Mouse (Mus musculus) midbrain, embryonic 15.5 days (tissue): ENCODE data around the gene Fkbp5. TPM values are rescaled to one million over a fixed set of nuclear protein-coding genes. Genes with fewer than 3 reads are reported as not detected.

Experiments
- ATAC-seq: fragments of 200-750 bp; cut with Nextera tagmentation; replicated peaks from 2 replicates; pipeline ENCODE4 v1.8.0; 2017; ENCODE audit warnings: moderate TSS enrichment
- H3K27ac ChIP-seq: fragments of 300-500 bp; sonication (generic); 2 replicates; pipeline ENCODE4 v1.5.1; 2015; ENCODE audit warnings: mild to moderate bottlenecking, inconsistent platforms
- H3K27me3 ChIP-seq: fragments of 300-500 bp; sonication (generic); replicated peaks from 2 replicates; pipeline ENCODE4 v1.6.1; 2015; ENCODE audit warnings: inconsistent platforms
- H3K36me3 ChIP-seq: fragments of 300-500 bp; sonication (generic); replicated peaks from 2 replicates; pipeline ENCODE4 v1.6.1; 2015; ENCODE audit warnings: inconsistent platforms
- H3K4me1 ChIP-seq: fragments of 300-500 bp; sonication (generic); 2 replicates; pipeline ENCODE4 v1.6.1; 2015; ENCODE audit warnings: inconsistent platforms
- H3K4me2 ChIP-seq: fragments of 300-500 bp; sonication (generic); 2 replicates; pipeline ENCODE4 v1.6.1; 2015; ENCODE audit warnings: inconsistent platforms, mild to moderate bottlenecking, moderate library complexity
- H3K4me3 ChIP-seq: fragments of 300-500 bp; sonication (generic); 2 replicates; pipeline ENCODE4 v1.5.1; 2015; ENCODE audit warnings: mild to moderate bottlenecking, inconsistent platforms
- H3K9ac ChIP-seq: fragments of 300-500 bp; sonication (generic); 2 replicates; pipeline ENCODE4 v1.6.1; 2015; ENCODE audit warnings: mild to moderate bottlenecking, inconsistent platforms
- H3K9me3 ChIP-seq: fragments of 300-500 bp; sonication (generic); 2 replicates; pipeline ENCODE4 v1.6.1; 2016; ENCODE audit warnings: inconsistent platforms
- WGBS: fragments of 180-500 bp; shearing (Covaris S2); methylation state at CpG from one replicate; pipeline ENCODE4 v1.1.7; 2015; ENCODE audit warnings: mixed read lengths; 5-methylcytosine and 5-hydroxymethylcytosine counted together
- polyA plus RNA-seq: library from polyadenylated mRNA; unstranded; fragments of >200 nt; fragmentation: Nextera tagmentation; extraction: Ambion mirVana; gene quantifications from 2 replicates; pipeline ENCODE4 v1.2.1, GENCODE M21; 2015

Gene Fkbp5
- polyA plus RNA-seq, 1 experiment from 2014 or later = 39.8 TPM

DNA sequence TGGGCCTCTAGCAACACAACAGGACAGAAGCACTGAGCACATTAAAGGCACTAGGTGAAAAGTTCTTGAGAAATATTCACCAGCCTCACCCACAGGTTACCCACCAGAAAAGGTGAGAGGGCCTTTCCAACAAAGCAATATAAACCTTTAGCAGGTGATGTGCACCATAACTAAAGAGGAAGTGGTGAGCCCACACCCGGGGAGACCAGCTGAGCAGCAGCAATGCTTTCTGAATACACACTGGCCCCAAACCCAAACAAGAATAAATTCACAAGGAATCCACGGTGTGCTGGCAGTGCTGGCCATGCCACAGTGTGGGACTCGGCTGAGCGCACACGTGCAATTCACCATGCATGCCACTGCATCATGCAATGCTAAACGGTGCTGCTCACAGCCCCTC, 74.7 kb downstream of the Fkbp5 start:
- 74% methylated on average over 6 of the region's 6 CpGs for WGBS

GRCm38 (mm10) chr17:28438342-28439115, 78.8 kb downstream of the Fkbp5 start:
- 88% methylated on average over 6 of the region's 6 CpGs for WGBS
- Histone ChIP-seq H3K9ac (no peak overlapping the region), H3K27ac (no peak overlapping the region), H3K4me3 (no peak overlapping the region), H3K4me1 (no peaks in the 10 kb centered on the region), H3K4me2 (no peak overlapping the region), H3K27me3 (no peaks in the 10 kb centered on the region), H3K9me3 (no peaks in the 10 kb centered on the region), H3K36me3 (peaks cover 8% of the 10 kb centered on the region; the same call in 1 of the 2 replicates)
- no peak for ATAC-seq

More for the DNA sequence above, 74.7 kb downstream of the Fkbp5 start:
- Histone ChIP-seq H3K9ac (no peak overlapping the region), H3K4me1 (no peaks in the 10 kb centered on the region), H3K9me3 (no peaks in the 10 kb centered on the region), H3K27me3 (no peaks in the 10 kb centered on the region), H3K27ac (no peak overlapping the region), H3K4me2 (no peak overlapping the region), H3K36me3 (peaks cover 4% of the 10 kb centered on the region; the same call in 1 of the 2 replicates), H3K4me3 (no peak overlapping the region)
- no peak for ATAC-seq

GRCm38 (mm10) chr17:28437938-28438337, 79.4 kb downstream of the Fkbp5 start:
- Histone ChIP-seq H3K27ac (no peak overlapping the region), H3K4me2 (no peak overlapping the region), H3K36me3 (peaks cover 8% of the 10 kb centered on the region; the same call in 1 of the 2 replicates), H3K9ac (no peak overlapping the region), H3K9me3 (no peaks in the 10 kb centered on the region), H3K4me1 (no peaks in the 10 kb centered on the region), H3K27me3 (no peaks in the 10 kb centered on the region), H3K4me3 (no peak overlapping the region)
- ATAC-seq = no peak
- WGBS = 57% methylated on average over 2 of the region's 2 CpGs

DNA sequence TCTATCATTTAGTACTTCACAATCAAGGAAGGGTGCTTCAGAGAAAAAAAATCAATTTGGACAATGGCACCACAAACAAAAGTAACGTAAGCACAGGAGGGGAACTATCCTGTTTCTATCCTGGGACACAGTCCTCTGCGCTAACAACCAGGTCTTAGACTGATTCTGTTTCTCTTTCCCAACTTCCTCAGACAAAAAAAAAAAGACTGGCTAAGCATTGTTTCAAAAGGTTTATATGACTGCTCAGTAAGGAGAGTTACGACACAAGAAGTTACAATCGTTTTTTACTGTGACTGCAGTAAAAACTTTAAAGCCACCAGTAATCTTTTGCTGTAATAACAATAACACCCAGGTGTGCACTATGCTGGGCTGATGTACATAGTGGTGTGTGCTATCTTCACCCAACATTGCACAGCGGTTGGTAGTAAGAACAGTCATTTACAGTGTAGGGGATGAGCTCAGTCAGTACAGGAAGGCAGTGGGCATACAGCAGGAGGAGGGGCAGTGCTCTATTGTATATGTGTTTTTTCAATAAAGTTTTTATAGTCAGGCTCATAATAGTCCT, 82.3 kb downstream of the Fkbp5 start:
- 87% methylated on average over 5 of the region's 5 CpGs for WGBS
- H3K4me1 ChIP-seq = no peaks in the 10 kb centered on the region
- no peaks in the 10 kb centered on the region for H3K9me3 ChIP-seq
- no peak overlapping the region for H3K4me2 ChIP-seq
- no peak for ATAC-seq
- no peak overlapping the region for H3K9ac ChIP-seq
- H3K4me3 ChIP-seq = no peak overlapping the region
- H3K27ac ChIP-seq = no peak overlapping the region
- H3K36me3 ChIP-seq = peaks cover 8% of the 10 kb centered on the region; the same call in 1 of the 2 replicates
- no peaks in the 10 kb centered on the region for H3K27me3 ChIP-seq

DNA sequence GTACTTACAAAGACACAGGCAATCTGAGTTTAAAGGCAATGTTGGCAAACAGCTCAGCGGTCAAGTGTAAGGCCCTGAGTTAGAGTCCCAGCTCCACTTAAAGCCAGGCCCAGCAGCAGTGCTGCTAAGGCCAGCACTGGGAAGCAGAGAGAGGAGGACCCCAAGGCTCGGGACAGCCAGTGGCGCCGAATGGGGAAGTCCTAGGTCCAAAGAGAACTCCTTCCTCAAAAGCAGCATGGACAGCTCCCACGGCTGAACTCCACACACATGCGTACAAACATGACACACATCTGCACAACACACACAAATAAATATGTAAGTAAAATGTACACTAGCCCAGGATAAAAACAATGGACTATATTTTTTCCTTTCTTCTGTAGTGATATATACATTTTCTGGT, 84.3 kb downstream of the Fkbp5 start:
- no peaks in the 10 kb centered on the region for H3K27me3 ChIP-seq
- ATAC-seq = no peak
- no peaks in the 10 kb centered on the region for H3K9me3 ChIP-seq
- no peak overlapping the region for H3K4me2 ChIP-seq
- no peak overlapping the region for H3K27ac ChIP-seq
- WGBS = 92% methylated on average over 6 of the region's 6 CpGs
- no peak overlapping the region for H3K9ac ChIP-seq
- H3K4me3 ChIP-seq = no peak overlapping the region
- H3K36me3 ChIP-seq = 0 out of 2 replicates have a peak, but pooled peaks cover 3% of the 10 kb centered on the region
- no peaks in the 10 kb centered on the region for H3K4me1 ChIP-seq

- no peak for ATAC-seq
- Histone ChIP-seq H3K27me3 (no peaks in the 10 kb centered on the region), H3K4me1 (no peaks in the 10 kb centered on the region), H3K36me3 (0 out of 2 replicates have a peak, but pooled peaks cover 3% of the 10 kb centered on the region), H3K9ac (no peak overlapping the region), H3K9me3 (no peaks in the 10 kb centered on the region), H3K4me3 (no peak overlapping the region), H3K4me2 (no peak overlapping the region), H3K27ac (no peak overlapping the region)
- WGBS = 93% methylated on average over 6 of the region's 6 CpGs
These were observed 85.4 kb downstream of the Fkbp5 start for GRCm38 (mm10) chr17:28431931-28432335.

GRCm38 (mm10) chr17:28431038-28431437, 86.3 kb downstream of the Fkbp5 start:
- Histone ChIP-seq H3K4me1 (no peaks in the 10 kb centered on the region), H3K4me2 (no peak overlapping the region), H3K9me3 (no peaks in the 10 kb centered on the region), H3K27ac (no peak overlapping the region), H3K27me3 (no peaks in the 10 kb centered on the region), H3K9ac (no peak overlapping the region), H3K36me3 (no peaks in the 10 kb centered on the region), H3K4me3 (no peak overlapping the region)
- no peak for ATAC-seq
- 83% methylated on average over 7 of the region's 7 CpGs for WGBS

GRCm38 (mm10) chr17:28428474-28429258, 88.7 kb downstream of the Fkbp5 start:
- Histone ChIP-seq H3K27me3 (no peaks in the 10 kb centered on the region), H3K36me3 (no peaks in the 10 kb centered on the region), H3K9ac (no peak overlapping the region), H3K4me3 (no peak overlapping the region), H3K4me1 (no peaks in the 10 kb centered on the region), H3K27ac (no peak overlapping the region), H3K4me2 (no peak overlapping the region), H3K9me3 (no peaks in the 10 kb centered on the region)
- WGBS = 86% methylated on average over 15 of the region's 15 CpGs
- ATAC-seq = no peak

- no peaks in the 10 kb centered on the region for H3K27me3 ChIP-seq
- 94% methylated on average over 6 of the region's 6 CpGs for WGBS
These were observed 89.7 kb downstream of the Fkbp5 start for GRCm38 (mm10) chr17:28427666-28428065.

GRCm38 (mm10) chr17:28424373-28424772, 93.0 kb downstream of the Fkbp5 start:
- no peaks in the 10 kb centered on the region for H3K27me3 ChIP-seq
- no peak overlapping the region for H3K9ac ChIP-seq
- no peak overlapping the region for H3K4me3 ChIP-seq
- H3K27ac ChIP-seq = no peak overlapping the region
- ATAC-seq = no peak
- no peak overlapping the region for H3K4me2 ChIP-seq
- no peaks in the 10 kb centered on the region for H3K9me3 ChIP-seq
- H3K36me3 ChIP-seq = no peaks in the 10 kb centered on the region
- 83% methylated on average over 6 of the region's 6 CpGs for WGBS
- no peaks in the 10 kb centered on the region for H3K4me1 ChIP-seq

More at GRCm38 (mm10) chr17:28427666-28428065, 89.7 kb downstream of the Fkbp5 start:
- Histone ChIP-seq H3K4me2 (no peak overlapping the region), H3K27ac (no peak overlapping the region), H3K9ac (no peak overlapping the region), H3K4me1 (no peaks in the 10 kb centered on the region), H3K4me3 (no peak overlapping the region), H3K36me3 (no peaks in the 10 kb centered on the region), H3K9me3 (no peaks in the 10 kb centered on the region)
- ATAC-seq = no peak

GRCm38 (mm10) chr17:28421071-28421470, 96.3 kb downstream of the Fkbp5 start:
- no peak overlapping the region for H3K4me3 ChIP-seq
- WGBS = 88% methylated on average over 5 of the region's 5 CpGs
- ATAC-seq = no peak

More at GRCm38 (mm10) chr17:28421071-28421470, 96.3 kb downstream of the Fkbp5 start:
- Histone ChIP-seq H3K4me2 (no peak overlapping the region), H3K36me3 (no peaks in the 10 kb centered on the region), H3K9ac (no peak overlapping the region), H3K27me3 (no peaks in the 10 kb centered on the region), H3K9me3 (no peaks in the 10 kb centered on the region), H3K4me1 (no peaks in the 10 kb centered on the region), H3K27ac (no peak overlapping the region)
